Mouse (Mus musculus) CH12.LX (cell line): Measurements from ENCODE around the gene Plscr4. TPM values are rescaled to one million over a fixed set of nuclear protein-coding genes. Genes with fewer than 3 reads are reported as not detected.

Experiments
- DNase-seq: peaks from one replicate; pipeline ENCODE4 v3.0.0-alpha.2; 2013; ENCODE audit errors: extremely low read depth
- H3K27ac ChIP-seq: 2 replicates; pipeline ENCODE4 v1.5.1; 2012; ENCODE audit warnings: low read depth, mild to moderate bottlenecking, control low read depth, moderate library complexity; ENCODE audit not compliant: insufficient read depth
- H3K27me3 ChIP-seq: replicated peaks from 2 replicates; pipeline ENCODE3; 2012; ENCODE audit warnings: inconsistent platforms
- H3K36me3 ChIP-seq, 2 experiments: replicated peaks in 1 of 2; 2 replicates each; pipeline versions ENCODE3 to v1.6.1; 2012; ENCODE audit warnings: inconsistent platforms in 1 of 2, low read length in 1 of 2, mild to moderate bottlenecking in 1 of 2, mixed read lengths in 1 of 2, moderate library complexity in 1 of 2; ENCODE audit not compliant: control insufficient read depth in 1 of 2, insufficient read depth in 1 of 2
- H3K4me1 ChIP-seq, 2 experiments: 2 replicates each; pipeline ENCODE4 v1.6.1; 2012; ENCODE audit warnings: inconsistent platforms in 1 of 2, moderate library complexity in 1 of 2; ENCODE audit not compliant: insufficient read depth in 2 of 2, control insufficient read depth in 1 of 2
- H3K4me2 ChIP-seq: 2 replicates; pipeline ENCODE4 v1.6.1; 2012; ENCODE audit warnings: low read depth, mild to moderate bottlenecking, control low read depth; ENCODE audit not compliant: poor library complexity, insufficient read depth, severe bottlenecking
- H3K4me3 ChIP-seq, 3 experiments: fragments of 150-350 bp in 1 of 3; sonication (generic) in 1 of 3; replicated peaks in 1 of 3; 2 replicates each; pipeline versions ENCODE3 to v1.5.1; 2011 to 2012; ENCODE audit warnings: low read depth in 2 of 3, low read length in 2 of 3, mild to moderate bottlenecking in 2 of 3, moderate library complexity in 2 of 3, control low read depth in 1 of 3, improper control_type of control experiment in 1 of 3, inconsistent platforms in 1 of 3, mixed read lengths in 1 of 3; ENCODE audit not compliant: poor library complexity in 1 of 3
- H3K79me2 ChIP-seq: replicated peaks from 2 replicates; pipeline ENCODE4 v1.6.1; 2012; ENCODE audit warnings: mild to moderate bottlenecking, moderate library complexity; ENCODE audit not compliant: control insufficient read depth, poor library complexity, insufficient read depth, severe bottlenecking; ENCODE audit errors: extremely low read depth
- H3K9ac ChIP-seq: 2 replicates; pipeline ENCODE4 v1.6.1; 2012; ENCODE audit warnings: low read depth, mild to moderate bottlenecking, control low read depth, moderate library complexity; ENCODE audit not compliant: insufficient read depth
- H3K9me3 ChIP-seq: replicated peaks from 2 replicates; pipeline ENCODE3; 2012; ENCODE audit warnings: low read length, inconsistent platforms, mixed read lengths
- CTCF ChIP-seq, 2 experiments: IDR thresholded peaks in 1 of 2; conservative IDR thresholded peaks in 1 of 2; 2 replicates each; pipeline ENCODE4 v1.5.1; 2011 to 2012; ENCODE audit warnings: low read depth in 2 of 2, low read length in 2 of 2, improper control_type of control experiment in 1 of 2, inconsistent platforms in 1 of 2, mild to moderate bottlenecking in 1 of 2, moderate library complexity in 1 of 2
- E2F4 ChIP-seq: IDR thresholded peaks from 2 replicates; pipeline ENCODE4 v1.6.1; 2011; ENCODE audit warnings: low read depth, low read length, improper control_type of control experiment; ENCODE audit not compliant: insufficient replicate concordance
- ELF1 ChIP-seq: IDR thresholded peaks from 2 replicates; pipeline ENCODE4 v1.6.1; 2014; ENCODE audit warnings: low read depth, mild to moderate bottlenecking, inconsistent platforms, low read length, improper control_type of control experiment
- EP300 ChIP-seq: IDR thresholded peaks from 2 replicates; pipeline ENCODE4 v1.6.1; 2011; ENCODE audit warnings: low read length, improper control_type of control experiment
- ETS1 ChIP-seq: conservative IDR thresholded peaks from 2 replicates; pipeline ENCODE4 v1.6.1; 2012; ENCODE audit warnings: low read depth, mild to moderate bottlenecking, inconsistent platforms, low read length, improper control_type of control experiment, moderate library complexity
- GABPA ChIP-seq: IDR thresholded peaks from 2 replicates; pipeline ENCODE4 v1.6.1; 2012; ENCODE audit warnings: low read depth, low read length, improper control_type of control experiment, inconsistent platforms; ENCODE audit not compliant: insufficient replicate concordance
- HCFC1 ChIP-seq: IDR thresholded peaks from 2 replicates; pipeline ENCODE4 v1.6.1; 2012; ENCODE audit warnings: low read depth, mild to moderate bottlenecking, inconsistent platforms, low read length, improper control_type of control experiment
- IRF4 ChIP-seq: IDR thresholded peaks from 2 replicates; pipeline ENCODE4 v1.6.1; 2014; ENCODE audit warnings: low read depth, mild to moderate bottlenecking, inconsistent platforms, low read length, improper control_type of control experiment
- JUN ChIP-seq: IDR thresholded peaks from 2 replicates; pipeline ENCODE4 v1.6.1; 2011; ENCODE audit warnings: low read depth, mild to moderate bottlenecking, low read length, improper control_type of control experiment, moderate library complexity; ENCODE audit not compliant: insufficient read depth
- JUND ChIP-seq: conservative IDR thresholded peaks from 2 replicates; pipeline ENCODE4 v1.6.1; 2011; ENCODE audit warnings: low read depth, low read length, improper control_type of control experiment
- KAT2A ChIP-seq: IDR thresholded peaks from 2 replicates; pipeline ENCODE4 v1.6.1; 2012; ENCODE audit warnings: low read length, improper control_type of control experiment, inconsistent platforms; ENCODE audit not compliant: insufficient replicate concordance
- MAFK ChIP-seq: IDR thresholded peaks from 2 replicates; pipeline ENCODE4 v1.6.1; 2011; ENCODE audit warnings: low read length, improper control_type of control experiment; ENCODE audit not compliant: insufficient replicate concordance
- MAX ChIP-seq: IDR thresholded peaks from 2 replicates; pipeline ENCODE4 v1.6.1; 2011; ENCODE audit warnings: low read length, improper control_type of control experiment
- MAZ ChIP-seq: IDR thresholded peaks from 2 replicates; pipeline ENCODE4 v1.6.1; 2012; ENCODE audit warnings: low read depth, mild to moderate bottlenecking, inconsistent platforms, low read length, improper control_type of control experiment, moderate library complexity
- MEF2A ChIP-seq: IDR thresholded peaks from 2 replicates; pipeline ENCODE4 v1.6.1; 2014; ENCODE audit warnings: low read depth, mild to moderate bottlenecking, inconsistent platforms, low read length, improper control_type of control experiment, borderline replicate concordance
- MXI1 ChIP-seq: IDR thresholded peaks from 2 replicates; pipeline ENCODE4 v1.6.1; 2011; ENCODE audit warnings: mild to moderate bottlenecking, low read depth, low read length, improper control_type of control experiment
- MYC ChIP-seq: IDR thresholded peaks from 2 replicates; pipeline ENCODE4 v1.6.1; 2011; ENCODE audit warnings: low read depth, mild to moderate bottlenecking, improper control_type of control experiment, low read length
- NELFE ChIP-seq: IDR thresholded peaks from 2 replicates; pipeline ENCODE4 v1.6.1; 2011; ENCODE audit warnings: low read depth, low read length, improper control_type of control experiment
- NRF1 ChIP-seq: IDR thresholded peaks from 2 replicates; pipeline ENCODE4 v1.6.1; 2014; ENCODE audit warnings: low read depth, mild to moderate bottlenecking, inconsistent platforms, low read length, improper control_type of control experiment, moderate library complexity
- PAX5 ChIP-seq: IDR thresholded peaks from 2 replicates; pipeline ENCODE4 v1.6.1; 2012; ENCODE audit warnings: low read length, inconsistent platforms, mixed read lengths
- POLR2AphosphoS2 ChIP-seq: IDR thresholded peaks from 2 replicates; pipeline ENCODE4 v1.6.1; 2011; ENCODE audit warnings: low read depth, low read length, improper control_type of control experiment
- RAD21 ChIP-seq: IDR thresholded peaks from 2 replicates; pipeline ENCODE4 v1.6.1; 2011; ENCODE audit warnings: low read depth, mild to moderate bottlenecking, low read length, improper control_type of control experiment, moderate library complexity
- SMC3 ChIP-seq: IDR thresholded peaks from 2 replicates; pipeline ENCODE4 v1.6.1; 2011; ENCODE audit warnings: low read depth, low read length, improper control_type of control experiment
- TBP ChIP-seq: conservative IDR thresholded peaks from 2 replicates; pipeline ENCODE4 v1.6.1; 2011; ENCODE audit warnings: low read depth, low read length, improper control_type of control experiment
- USF2 ChIP-seq: conservative IDR thresholded peaks from 2 replicates; pipeline ENCODE4 v1.6.1; 2011; ENCODE audit warnings: low read depth, low read length, improper control_type of control experiment
- ZMIZ1 ChIP-seq: IDR thresholded peaks from 2 replicates; pipeline ENCODE4 v1.6.1; 2012; ENCODE audit warnings: low read depth, mild to moderate bottlenecking, inconsistent platforms, low read length, improper control_type of control experiment
- dilution Hi-C: fragments of 300-500 bp; cut with MboI; formaldehyde crosslinking; loops from 2 replicates; pipeline ENCODE4 v1.14.3; 2020; ENCODE audit warnings: low sequenced_read_pairs; ENCODE audit not compliant: extremely low pct_unique_long_range_greater_than_20kb, extremely low pct_ligation_motif_present
- in situ Hi-C: fragments of 300-500 bp; cut with MboI; formaldehyde crosslinking; loops from 3 replicates; pipeline ENCODE4 v1.14.3; 2019; ENCODE audit warnings: low sequenced_read_pairs, low pct_ligation_motif_present, low pct_unique_long_range_greater_than_20kb, mixed read lengths
- polyA plus RNA-seq: library from polyadenylated mRNA; unstranded; fragments of >175 nt; gene quantifications from 2 replicates; pipeline ENCODE4 v1.2.1, GENCODE M21; 2012; ENCODE audit warnings: low read depth; ENCODE audit not compliant: insufficient read length
- total RNA-seq, 2 experiments: library from RNA; depleted of rRNA; stranded (reverse); fragments of 300-350 nt in 1 of 2; fragments of >200 nt in 1 of 2; gene quantifications; 2 replicates each; pipeline ENCODE4 v1.2.3; 2012 to 2014

Gene Plscr4
- total and polyA plus RNA-seq, 3 experiments, result 0.10 TPM; not detected in 2

DNA sequence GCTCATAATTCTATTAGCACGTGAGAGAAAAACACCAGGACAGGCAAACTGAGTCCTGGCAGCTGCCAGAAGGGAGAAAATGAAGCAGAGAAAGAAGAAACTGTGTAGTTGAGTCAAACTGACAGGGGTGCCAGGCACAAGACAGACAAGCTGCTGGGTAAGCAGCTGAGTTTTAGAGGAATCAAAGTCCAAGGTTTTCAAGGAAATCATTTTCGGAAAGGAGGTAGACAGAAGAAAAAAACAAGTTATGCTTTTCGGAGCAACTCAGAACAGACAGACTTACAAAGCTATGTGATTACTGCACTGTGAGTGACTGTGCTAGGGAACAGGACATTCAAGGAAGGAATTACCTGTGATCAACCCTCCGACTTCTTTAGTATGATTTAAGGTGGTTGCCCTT, 67.3 kb downstream of the Plscr4 start:
- Histone ChIP-seq H3K9ac (no peak overlapping the region), H3K27me3 (no peaks in the 10 kb centered on the region), H3K27ac (no peak overlapping the region), H3K4me3 (no peak overlapping the region), H3K79me2 (no peaks in the 10 kb centered on the region), H3K36me3 (no peaks in the 10 kb centered on the region), H3K4me1 (no peaks in the 10 kb centered on the region), H3K4me2 (no peak overlapping the region), H3K9me3 (no peaks in the 10 kb centered on the region)
- no peak for DNase-seq
- in situ Hi-C loops, result no loop called here
- no peak for TF ChIP-seq ZMIZ1
- TF ChIP-seq MEF2A, result no peak
- no peak for TF ChIP-seq MYC
- TF ChIP-seq GABPA, result no peak
- TF ChIP-seq SMC3, result no peak
- no peak for TF ChIP-seq CTCF (conservative IDR thresholded peaks at IDR 0.05 in 1 of 2, IDR thresholded peaks at IDR 0.05 in 1 of 2; ENCODE audit: low read depth in 2 of 2, low read length in 2 of 2)
- no peak for TF ChIP-seq MAX
- no peak for TF ChIP-seq PAX5
- no peak for TF ChIP-seq RAD21
- TF ChIP-seq ETS1, result no peak
- no peak for TF ChIP-seq IRF4
- no peak for TF ChIP-seq HCFC1
- dilution Hi-C loops, result no loop called here

GRCm38 (mm10) chr9:92530055-92530454, 72.9 kb downstream of the Plscr4 start:
- no peak for DNase-seq
- no peak overlapping the region for H3K4me3 ChIP-seq
- no peaks in the 10 kb centered on the region for H3K36me3 ChIP-seq
- in situ Hi-C loops, result no loop called here
- H3K4me1 ChIP-seq, result no peaks in the 10 kb centered on the region
- H3K9me3 ChIP-seq, result no peaks in the 10 kb centered on the region
- H3K4me2 ChIP-seq, result no peak overlapping the region
- dilution Hi-C loops, result no loop called here
- H3K9ac ChIP-seq, result no peak overlapping the region
- H3K27ac ChIP-seq, result no peak overlapping the region
- no peaks in the 10 kb centered on the region for H3K79me2 ChIP-seq
- no peak for TF ChIP-seq E2F4
- no peak for TF ChIP-seq PAX5
- no peak for TF ChIP-seq TBP
- no peak for TF ChIP-seq MEF2A
- TF ChIP-seq NRF1, result no peak
- no peak for TF ChIP-seq MXI1
- no peak for TF ChIP-seq MAFK
- TF ChIP-seq POLR2AphosphoS2, result no peak
- TF ChIP-seq NELFE, result no peak
- no peak for TF ChIP-seq ELF1
- TF ChIP-seq JUN, result no peak
- TF ChIP-seq KAT2A, result no peak
- no peak for TF ChIP-seq EP300
- TF ChIP-seq JUND, result no peak
- TF ChIP-seq USF2, result no peak
- TF ChIP-seq MAZ, result no peak
- TF ChIP-seq ETS1, result no peak
- TF ChIP-seq HCFC1, result no peak
- no peaks in the 10 kb centered on the region for H3K27me3 ChIP-seq
